Mouse (Mus musculus) intestine, embryonic 16.5 days (tissue): ENCODE data around the gene Pigh. TPM values are rescaled to one million over a fixed set of nuclear protein-coding genes. Genes with fewer than 3 reads are reported as not detected.

Experiments
- ATAC-seq: fragments of 200-750 bp; cut with Nextera tagmentation; 2 replicates; pipeline ENCODE4 v1.8.0; 2017; ENCODE audit warnings: moderate TSS enrichment, moderate library complexity
- H3K27ac ChIP-seq: fragments of 300-500 bp; sonication (generic); 2 replicates; pipeline ENCODE4 v1.5.1; 2014; ENCODE audit warnings: mild to moderate bottlenecking, low read length
- H3K27me3 ChIP-seq: fragments of 300-500 bp; sonication (generic); replicated peaks from 2 replicates; pipeline ENCODE4 v1.6.1; 2014; ENCODE audit warnings: low read length, control low read depth, mixed read lengths; ENCODE audit not compliant: control insufficient read depth, insufficient read depth
- H3K36me3 ChIP-seq: fragments of 300-500 bp; sonication (generic); 2 replicates; pipeline ENCODE4 v1.6.1; 2014; ENCODE audit warnings: low read length, control low read depth; ENCODE audit not compliant: control insufficient read depth, insufficient read depth
- H3K4me1 ChIP-seq: fragments of 300-500 bp; sonication (generic); 2 replicates; pipeline ENCODE4 v1.6.1; 2014; ENCODE audit warnings: low read length, control low read depth, mixed read lengths; ENCODE audit not compliant: control insufficient read depth, insufficient read depth
- H3K4me2 ChIP-seq: fragments of 300-500 bp; sonication (generic); 2 replicates; pipeline ENCODE4 v1.6.1; 2014; ENCODE audit warnings: low read depth, low read length, control low read depth
- H3K4me3 ChIP-seq: fragments of 300-500 bp; sonication (generic); 2 replicates; pipeline ENCODE4 v1.5.1; 2014; ENCODE audit warnings: mild to moderate bottlenecking, low read length
- H3K9ac ChIP-seq: fragments of 300-500 bp; sonication (generic); 2 replicates; pipeline ENCODE4 v1.6.1; 2014; ENCODE audit warnings: low read depth, low read length
- H3K9me3 ChIP-seq: fragments of 300-500 bp; sonication (generic); 2 replicates; pipeline ENCODE4 v1.6.1; 2016; ENCODE audit warnings: low read length, control low read depth; ENCODE audit not compliant: control insufficient read depth
- WGBS: fragments of 180-500 bp; shearing (Covaris S2); extraction: QIAGEN DNeasy Blood & Tissue Kit; methylation state at CpG from one replicate; pipeline ENCODE4 v1.1.7; 2014; 5-methylcytosine and 5-hydroxymethylcytosine counted together
- polyA plus RNA-seq: library from polyadenylated mRNA; unstranded; fragments of >200 nt; fragmentation: Nextera tagmentation; extraction: Ambion mirVana; gene quantifications from 2 replicates; pipeline ENCODE4 v1.2.1, GENCODE M21; 2015

The Pigh gene
- polyA plus RNA-seq, result 26.2 and 27.6 TPM in 2 replicates

- Histone ChIP-seq H3K27me3 (no peaks in the 10 kb centered on the region), H3K4me2 (peak within 1 kb of the TSS; percentile 69), H3K9me3 (no peaks in the 10 kb centered on the region), H3K4me1 (no peaks in the 10 kb centered on the region), H3K4me3 (peak within 1 kb of the TSS; percentile 98), H3K27ac (peak within 1 kb of the TSS; percentile 61), H3K9ac (peak within 1 kb of the TSS; percentile 99), H3K36me3 (no peaks in the 10 kb centered on the region)
- peak; percentile 98 for ATAC-seq
- WGBS, result under 1% methylated on average over 53 of the region's 53 CpGs
Measured at GRCm38 (mm10) chr12:79089182-79089812, at the start of gene Pigh. Gene Pigh, minus strand, starts transcription at chr12:79089651.

GRCm38 (mm10) chr12:79138999-79139398 is 49.5 kb upstream of the Pigh start:
- Histone ChIP-seq H3K27me3 (no peaks in the 10 kb centered on the region), H3K27ac (no peak overlapping the region), H3K9me3 (no peaks in the 10 kb centered on the region), H3K9ac (no peak overlapping the region), H3K4me1 (no peaks in the 10 kb centered on the region), H3K4me2 (no peak overlapping the region), H3K36me3 (no peaks in the 10 kb centered on the region), H3K4me3 (no peak overlapping the region)
- ATAC-seq, result no peak

DNA sequence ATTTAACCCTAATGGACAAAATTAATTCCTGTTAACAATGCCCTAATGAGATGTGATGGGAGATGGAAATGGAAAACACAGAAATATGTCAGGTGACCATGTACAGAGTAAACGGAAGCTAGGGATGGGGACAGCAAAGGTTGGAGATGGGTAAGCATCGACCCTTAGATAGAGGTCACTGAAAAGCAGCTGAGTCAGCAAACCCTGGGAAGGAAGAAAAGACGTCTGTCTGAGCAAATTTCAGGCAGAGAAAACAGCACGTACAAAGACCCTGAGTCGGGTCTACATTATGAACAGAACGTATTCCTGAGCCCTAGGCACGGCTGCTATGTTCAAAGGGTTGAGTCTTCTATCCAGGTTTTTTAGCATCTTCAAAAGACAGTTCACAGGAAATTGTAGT is 47.5 kb upstream of the Pigh start:
- Histone ChIP-seq H3K9me3 (no peaks in the 10 kb centered on the region), H3K27ac (no peak overlapping the region), H3K4me2 (no peak overlapping the region), H3K4me3 (no peak overlapping the region), H3K4me1 (no peaks in the 10 kb centered on the region), H3K36me3 (no peaks in the 10 kb centered on the region), H3K9ac (no peak overlapping the region), H3K27me3 (peaks cover 5% of the 10 kb centered on the region; the same call in 1 of the 2 replicates)
- 71% methylated on average over 7 of the region's 7 CpGs for WGBS
- ATAC-seq, result no peak

GRCm38 (mm10) chr12:79135105-79135504 is 45.7 kb upstream of the Pigh start:
- ATAC-seq, result no peak
- H3K27ac ChIP-seq, result no peak overlapping the region

GRCm38 (mm10) chr12:79134676-79135075 is 45.2 kb upstream of the Pigh start:
- Histone ChIP-seq H3K4me1 (peaks cover 8% of the 10 kb centered on the region; the same call in 1 of the 2 replicates), H3K27ac (no peak overlapping the region), H3K36me3 (no peaks in the 10 kb centered on the region), H3K9ac (no peak overlapping the region), H3K4me2 (no peak overlapping the region), H3K27me3 (peaks cover 21% of the 10 kb centered on the region), H3K9me3 (no peaks in the 10 kb centered on the region), H3K4me3 (no peak overlapping the region)
- 51% methylated on average over 8 of the region's 8 CpGs for WGBS
- no peak for ATAC-seq

More at GRCm38 (mm10) chr12:79135105-79135504, 45.7 kb upstream of the Pigh start:
- Histone ChIP-seq H3K36me3 (no peaks in the 10 kb centered on the region), H3K27me3 (peaks cover 21% of the 10 kb centered on the region), H3K9ac (no peak overlapping the region), H3K4me2 (no peak overlapping the region), H3K9me3 (no peaks in the 10 kb centered on the region), H3K4me1 (peaks cover 8% of the 10 kb centered on the region; the same call in 1 of the 2 replicates), H3K4me3 (no peak overlapping the region)
- WGBS, result 36% methylated on average over 4 of the region's 4 CpGs

- no peak for ATAC-seq
- no peaks in the 10 kb centered on the region for H3K36me3 ChIP-seq
- peaks cover 21% of the 10 kb centered on the region for H3K27me3 ChIP-seq
- no peaks in the 10 kb centered on the region for H3K9me3 ChIP-seq
- H3K4me1 ChIP-seq, result peaks cover 8% of the 10 kb centered on the region; the same call in 1 of the 2 replicates
- WGBS, result 34% methylated on average over 5 of the region's 5 CpGs
- no peak overlapping the region for H3K9ac ChIP-seq
- H3K27ac ChIP-seq, result no peak overlapping the region
- H3K4me3 ChIP-seq, result no peak overlapping the region
- H3K4me2 ChIP-seq, result no peak overlapping the region
Measured at GRCm38 (mm10) chr12:79131706-79132460, 42.4 kb upstream of the Pigh start.

DNA sequence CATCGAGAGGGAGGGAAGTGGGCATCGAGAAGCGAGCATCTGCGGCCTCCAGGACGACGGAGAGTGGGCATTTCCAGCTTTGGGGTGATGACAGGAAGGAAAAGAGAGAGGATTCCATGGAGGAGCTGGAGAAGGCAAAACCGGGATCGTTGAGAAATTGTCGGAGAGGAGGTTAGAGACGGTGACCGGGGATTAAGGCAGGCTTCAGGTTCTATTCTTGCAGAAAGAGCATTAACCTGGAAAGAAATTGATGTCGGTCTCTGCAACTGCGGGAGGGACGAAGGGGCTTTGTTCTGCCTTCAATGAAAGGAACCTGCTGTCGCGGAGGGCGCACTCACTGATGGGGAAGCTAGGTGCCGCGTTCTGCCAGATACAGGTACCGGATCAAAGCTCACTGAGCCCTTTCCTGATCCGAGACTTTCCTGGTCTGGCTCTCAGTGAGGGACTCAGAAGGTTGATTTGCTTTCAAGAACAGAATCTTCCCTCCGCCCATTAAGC is 41.8 kb upstream of the Pigh start:
- H3K36me3 ChIP-seq, result no peaks in the 10 kb centered on the region
- H3K27ac ChIP-seq, result no peak overlapping the region
- no peaks in the 10 kb centered on the region for H3K9me3 ChIP-seq
- H3K9ac ChIP-seq, result peak overlapping the region; percentile 41; the same call in 1 of the 2 replicates
- H3K4me2 ChIP-seq, result peak overlapping the region; percentile 91
- H3K4me3 ChIP-seq, result peak overlapping the region; percentile 44
- WGBS, result 3% methylated on average over 22 of the region's 22 CpGs
- H3K27me3 ChIP-seq, result peaks cover 21% of the 10 kb centered on the region
- ATAC-seq, result no peak
- peaks cover 8% of the 10 kb centered on the region; the same call in 1 of the 2 replicates for H3K4me1 ChIP-seq

DNA sequence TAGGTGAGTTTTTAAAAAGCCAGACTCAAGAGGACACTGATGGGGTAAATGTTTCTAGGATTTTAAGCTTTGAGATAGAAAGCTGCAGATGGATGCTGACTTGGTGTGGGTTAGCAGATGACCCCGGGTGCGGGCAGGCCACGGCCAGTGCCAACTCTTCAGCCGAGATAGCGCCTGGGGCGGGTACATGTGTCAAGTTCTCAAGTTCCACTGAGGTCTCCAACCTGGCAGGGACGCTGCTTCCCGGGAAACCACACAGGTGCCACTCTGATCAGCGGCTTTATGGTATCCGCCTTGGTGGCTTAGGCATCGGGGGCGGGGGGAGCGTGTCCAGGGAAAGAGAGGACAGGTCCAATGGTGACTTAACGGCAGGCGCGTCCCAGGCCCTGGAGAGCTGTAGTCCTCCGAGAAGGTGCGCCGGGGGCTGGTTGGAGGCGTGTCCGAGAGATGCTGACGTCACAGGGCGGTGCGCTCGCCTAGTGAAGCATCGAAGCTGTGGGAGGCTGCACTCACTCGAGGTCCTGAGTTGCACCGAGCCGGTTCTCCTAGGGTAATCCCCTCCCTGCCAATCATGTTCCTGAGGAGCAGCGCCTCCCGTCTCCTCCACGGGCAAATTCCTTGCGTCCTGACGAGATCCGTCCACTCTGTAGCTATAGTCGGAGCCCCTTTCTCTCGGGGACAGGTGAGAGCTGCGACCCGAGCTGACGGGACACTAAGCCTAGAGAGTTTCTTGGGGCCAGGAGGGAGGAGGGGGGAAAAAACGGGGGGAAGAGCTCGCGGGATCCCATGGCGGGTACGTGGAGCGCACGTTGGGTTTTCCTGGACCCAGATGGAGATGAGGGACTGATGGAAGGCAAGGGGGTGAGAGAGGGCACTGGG is 41.1 kb upstream of the Pigh start, which contains the start of gene Arg2:
Arg2 (plus strand) TSS at position 479 of the 879 bp plus-strand sequence.
- Histone ChIP-seq H3K27ac (no peak within 1 kb of the TSS), H3K9me3 (no peaks in the 10 kb centered on the region)
- under 1% methylated on average over 47 of the region's 47 CpGs for WGBS

More for the DNA sequence above, 41.1 kb upstream of the Pigh start, which contains the start of gene Arg2:
- Histone ChIP-seq H3K27me3 (peaks cover 21% of the 10 kb centered on the region), H3K4me3 (peak within 1 kb of the TSS; percentile 44), H3K4me1 (peaks cover 8% of the 10 kb centered on the region; the same call in 1 of the 2 replicates), H3K36me3 (no peaks in the 10 kb centered on the region), H3K9ac (peak within 1 kb of the TSS; percentile 44; the same call in 1 of the 2 replicates), H3K4me2 (peak within 1 kb of the TSS; percentile 91)
- ATAC-seq, result peak; percentile 94
